Mouse (Mus musculus): ENCODE measurements around the gene Cipc.
A peak's percentile ranks its signal among the peaks of the same experiment; 100 is the strongest.

The Cipc gene

DNA sequence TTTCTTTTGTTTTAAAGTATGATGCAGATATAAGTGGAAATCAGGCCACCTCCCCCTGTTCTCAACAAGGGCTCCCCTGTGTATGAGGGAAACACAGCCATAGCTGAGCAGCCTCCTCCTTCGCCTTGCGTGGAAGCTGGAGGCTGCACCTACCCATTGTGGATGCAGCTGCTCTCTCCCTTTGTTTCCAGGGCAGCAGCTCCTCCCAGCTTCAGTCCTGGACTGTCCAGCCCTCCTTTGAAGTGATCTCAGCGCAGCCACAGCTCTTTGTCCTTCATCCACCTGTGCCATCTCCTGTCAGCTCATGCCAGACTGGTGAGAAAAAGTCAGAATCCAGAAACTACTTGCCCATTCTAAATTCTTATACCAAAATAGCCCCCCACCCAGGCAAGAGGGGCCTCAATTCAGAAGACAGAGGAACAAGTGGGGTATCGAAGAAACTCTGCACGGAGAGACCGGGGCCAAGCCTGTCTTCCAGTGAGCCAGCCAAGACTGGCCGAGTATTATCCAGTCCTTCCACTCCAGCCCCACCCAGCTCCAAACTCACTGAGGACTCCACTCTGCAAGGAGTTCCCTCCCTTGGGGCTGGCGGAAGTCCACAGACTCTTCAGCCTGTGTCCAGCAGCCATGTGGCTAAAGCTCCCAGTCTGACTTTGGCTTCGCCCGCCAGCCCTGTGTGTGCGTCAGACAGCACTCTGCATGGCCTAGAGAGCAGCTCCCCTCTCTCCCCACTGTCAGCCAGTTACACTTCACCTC, 14.9 kb downstream of the Cipc start:
- no peak for DNase-seq

DNA sequence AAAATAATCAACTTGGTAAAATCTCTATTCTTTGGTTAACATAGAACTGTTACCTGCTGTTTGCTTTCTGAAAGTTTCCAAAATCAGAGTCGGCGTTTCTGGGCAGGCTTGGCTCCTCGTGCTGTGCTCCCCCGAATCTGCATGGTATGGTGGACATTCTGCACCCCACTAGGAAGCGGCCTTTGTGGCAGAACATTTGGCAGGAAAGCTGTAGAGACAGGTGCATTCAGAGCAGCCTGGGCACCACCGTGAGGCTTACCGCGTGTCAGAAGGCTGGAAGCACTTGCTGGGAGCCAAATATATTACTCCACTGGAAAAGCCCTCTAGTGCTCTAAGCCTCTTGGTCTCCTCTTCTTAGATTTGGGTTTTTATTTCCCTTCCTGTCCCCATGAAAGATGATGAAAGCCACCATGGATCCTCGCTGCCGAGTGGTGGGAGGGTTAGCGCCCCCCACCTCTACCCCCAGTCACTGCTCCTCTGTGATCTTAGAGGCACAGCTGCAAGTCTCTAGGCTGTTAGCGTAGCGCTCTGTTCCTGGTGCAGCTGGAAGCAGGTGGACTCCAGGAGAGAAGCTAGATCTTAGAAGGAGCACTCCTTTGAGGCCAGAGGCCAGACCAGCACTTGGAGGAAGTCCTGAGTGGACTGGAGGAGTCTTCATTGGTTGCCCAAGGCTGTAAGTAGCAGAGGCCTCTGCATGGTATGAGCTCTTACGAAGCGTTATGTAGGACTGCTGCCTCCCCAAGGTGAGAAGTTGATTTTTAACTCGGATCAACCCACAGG, 17.6 kb downstream of the Cipc start:
- no peak for DNase-seq

DNA sequence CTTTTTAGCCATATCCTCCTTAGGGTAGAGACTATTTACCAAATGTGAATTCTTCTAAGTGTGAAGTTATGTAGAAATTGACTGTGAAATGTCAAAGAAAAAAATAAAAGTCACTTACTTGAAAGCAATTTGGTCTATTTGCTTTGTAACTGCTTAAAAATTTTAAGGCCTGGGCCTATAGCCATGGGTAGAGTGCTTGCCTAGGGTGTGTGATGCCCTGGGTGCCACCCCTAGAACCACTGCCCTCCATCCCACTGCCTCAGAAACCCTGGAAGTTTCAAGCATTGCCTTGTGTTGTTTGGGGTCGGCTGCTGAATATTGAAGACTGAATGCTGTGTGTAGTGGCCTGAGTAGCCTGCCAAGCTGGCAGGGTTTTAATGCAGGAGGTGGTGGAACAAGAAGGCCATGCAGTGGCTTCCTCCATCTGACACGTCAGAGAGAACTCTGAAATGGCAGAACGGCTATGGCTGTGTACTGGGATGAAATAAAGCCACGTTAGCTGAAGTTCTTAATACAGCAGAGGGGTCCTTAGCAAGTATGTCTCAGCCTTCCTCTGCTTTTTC, 18.5 kb downstream of the Cipc start:
- no peak for DNase-seq

DNA sequence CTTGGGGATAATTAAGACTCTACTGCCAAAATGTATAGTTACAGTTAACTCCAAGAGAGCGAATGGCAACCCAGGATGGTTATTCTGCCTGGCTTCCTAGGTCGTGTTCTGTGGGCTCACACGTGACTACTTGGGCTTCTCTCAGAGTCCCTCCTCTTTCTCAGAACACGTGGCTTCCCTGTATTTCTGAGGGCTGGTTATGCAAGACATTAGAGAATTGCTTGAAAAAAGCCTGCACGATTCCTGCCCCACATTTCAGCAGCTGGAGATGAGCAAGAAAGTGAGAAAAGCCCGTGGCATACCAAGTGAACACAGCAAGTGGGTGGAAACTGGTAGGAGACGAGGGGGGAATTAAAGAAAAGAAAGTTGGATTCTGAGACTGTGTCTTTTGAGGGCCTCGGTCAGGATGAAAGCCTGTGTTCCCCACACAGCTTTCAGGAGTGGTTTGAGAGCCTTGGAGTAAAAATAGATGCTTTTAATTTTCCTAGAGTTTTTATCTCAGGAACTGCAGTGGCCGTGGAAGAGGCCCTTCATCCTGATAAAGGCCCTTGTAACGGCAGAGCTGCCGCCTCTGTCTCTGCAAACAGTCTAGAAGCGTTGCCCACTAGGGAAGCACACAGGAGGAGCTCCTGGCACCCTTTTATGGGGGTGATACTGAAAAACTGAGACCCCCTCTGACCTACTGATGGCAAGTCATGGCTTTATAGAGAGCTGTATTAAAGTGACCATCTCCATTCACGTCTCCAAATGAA, 21.8 kb downstream of the Cipc start:
- no peak for DNase-seq

DNA sequence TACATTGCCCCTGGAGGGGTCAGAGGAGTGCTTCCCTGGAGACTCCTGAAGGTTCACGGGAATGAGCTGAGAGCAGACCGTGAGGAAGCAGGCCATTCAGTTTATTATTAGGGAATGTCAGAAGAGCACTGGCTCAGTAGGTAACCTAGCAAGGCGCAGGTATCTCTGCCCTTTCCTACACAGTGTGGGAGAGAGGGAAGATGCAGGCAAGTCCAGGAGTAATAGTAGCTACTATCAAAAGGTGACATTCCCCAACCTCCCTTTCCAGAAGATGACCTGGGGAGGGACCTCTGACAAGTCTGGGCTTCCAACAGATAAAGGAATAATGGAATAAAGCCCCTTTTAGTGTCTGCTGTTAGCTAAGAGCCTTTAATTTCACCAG, 22.4 kb downstream of the Cipc start:
- DNase-seq = no peak

DNA sequence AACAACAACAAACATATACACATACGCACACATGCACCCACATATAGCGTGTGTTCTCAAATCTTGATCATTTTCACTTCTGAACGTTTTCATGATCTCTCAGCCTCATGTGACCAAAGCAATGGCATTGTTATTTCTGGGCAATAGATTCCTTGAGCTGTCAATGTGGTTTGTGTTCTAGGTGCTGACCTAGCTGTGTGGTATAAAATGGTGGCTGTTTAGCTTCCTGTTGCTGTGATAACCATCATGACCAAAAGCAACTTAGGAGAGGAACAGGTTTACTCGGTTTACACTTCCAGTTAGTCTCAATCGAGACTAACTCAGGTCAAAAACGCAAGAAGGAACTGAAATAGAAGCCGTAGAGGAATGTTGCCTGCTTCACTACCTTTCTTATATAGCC, 24.2 kb downstream of the Cipc start:
- no peak for DNase-seq

DNA sequence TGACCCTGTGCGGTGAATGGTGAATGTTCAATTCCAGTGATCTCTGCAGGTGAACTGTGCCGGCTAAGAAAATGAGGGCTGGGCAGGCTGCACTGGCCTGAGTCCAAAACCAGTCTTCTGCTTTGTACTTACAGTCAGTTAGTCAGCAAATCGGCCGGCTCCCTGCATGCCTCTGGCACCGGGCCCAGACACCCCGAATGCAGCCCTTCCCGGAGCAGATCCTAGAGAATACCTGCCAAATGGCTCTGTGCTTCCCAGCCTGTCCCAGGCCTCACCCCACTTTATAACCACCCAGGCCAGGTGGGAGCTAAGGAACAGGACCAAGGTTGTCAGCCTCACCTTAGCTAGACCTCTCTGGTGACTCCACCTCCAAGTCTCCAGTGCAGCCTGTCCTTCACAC, 26.4 kb downstream of the Cipc start:
- DNase-seq = no peak

DNA sequence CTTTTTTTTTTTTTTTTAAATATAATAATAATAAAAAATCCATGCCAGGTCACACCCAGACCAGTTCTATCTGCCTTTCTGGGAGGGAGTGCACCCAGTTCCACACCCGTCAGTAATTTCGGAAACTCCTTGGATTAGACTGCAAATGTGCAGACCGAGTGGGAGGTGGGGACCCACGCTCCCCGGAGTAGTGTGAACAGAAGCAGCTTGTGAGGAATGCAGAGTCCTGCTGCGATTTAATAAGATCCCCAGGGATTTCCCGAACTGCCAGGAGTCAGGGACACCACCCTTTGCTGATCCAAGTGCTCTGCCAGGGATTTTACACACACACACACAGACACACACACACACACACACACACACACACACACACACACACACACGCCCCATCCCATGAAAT, 26.9 kb downstream of the Cipc start:
- no peak for DNase-seq

DNA sequence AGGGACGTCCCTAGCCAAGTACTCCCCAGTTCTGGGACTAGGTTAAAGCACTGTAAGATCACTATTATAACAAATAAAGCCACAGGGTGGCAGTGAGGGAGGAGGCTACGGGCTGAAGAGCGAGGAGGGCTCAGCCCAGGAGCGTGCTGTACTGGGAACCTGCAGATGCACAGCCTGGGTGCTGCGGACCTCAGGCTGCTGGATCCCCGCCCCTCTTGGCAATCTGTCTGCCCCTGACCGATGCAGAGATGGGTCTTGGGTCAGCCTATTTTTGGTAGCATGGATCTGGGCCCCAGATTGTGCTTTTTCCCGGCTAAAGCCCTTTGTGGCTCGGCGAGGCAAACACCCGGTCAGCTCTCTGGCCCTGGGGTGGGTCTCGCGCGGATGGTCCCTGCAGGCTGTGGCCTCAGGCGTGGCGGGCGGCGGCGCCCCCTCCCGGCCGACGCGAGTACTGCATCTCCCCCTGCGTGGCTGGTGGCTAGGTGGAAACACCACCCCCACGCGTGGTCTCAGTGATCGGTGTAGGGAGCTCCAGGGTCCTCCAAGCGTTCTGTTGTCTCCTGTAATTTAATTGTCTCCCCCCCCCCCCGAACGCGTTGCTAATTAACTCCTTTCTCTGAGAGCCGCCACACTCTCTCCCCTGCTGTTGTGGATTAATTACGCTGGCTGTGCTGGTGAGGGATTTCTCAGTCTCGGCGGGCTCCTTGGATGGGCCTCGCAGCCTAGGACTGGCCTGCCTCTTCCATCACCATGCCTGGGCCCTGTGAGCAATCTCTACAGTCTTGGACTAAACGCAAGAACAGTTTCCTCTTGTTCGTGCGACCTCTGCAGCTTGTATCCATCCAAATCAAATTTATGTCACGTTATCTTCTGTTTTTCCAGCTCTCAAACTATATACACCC, 27.8 kb downstream of the Cipc start:
- peak; percentile 69 for DNase-seq

DNA sequence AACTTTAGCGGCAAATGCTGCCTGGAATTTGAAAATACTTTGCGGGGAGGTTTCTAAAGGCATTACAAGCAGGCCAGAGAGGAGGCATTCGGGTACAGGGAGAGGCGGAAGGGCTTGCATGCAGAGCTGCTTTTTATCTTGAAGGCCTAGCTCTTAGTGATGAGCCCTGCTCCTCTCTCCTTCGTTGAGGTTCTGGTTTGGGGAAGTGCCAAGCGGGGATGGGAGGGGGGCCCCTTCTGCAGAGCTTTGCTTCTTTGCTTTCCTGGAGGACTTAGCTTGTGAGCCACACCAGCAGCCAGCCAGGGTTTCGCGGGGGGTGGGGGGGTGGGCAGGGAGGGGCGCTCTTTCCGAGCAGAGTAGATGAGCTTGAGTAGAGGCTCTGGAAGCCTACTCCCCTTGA, 28.9 kb downstream of the Cipc start:
- no peak for DNase-seq

DNA sequence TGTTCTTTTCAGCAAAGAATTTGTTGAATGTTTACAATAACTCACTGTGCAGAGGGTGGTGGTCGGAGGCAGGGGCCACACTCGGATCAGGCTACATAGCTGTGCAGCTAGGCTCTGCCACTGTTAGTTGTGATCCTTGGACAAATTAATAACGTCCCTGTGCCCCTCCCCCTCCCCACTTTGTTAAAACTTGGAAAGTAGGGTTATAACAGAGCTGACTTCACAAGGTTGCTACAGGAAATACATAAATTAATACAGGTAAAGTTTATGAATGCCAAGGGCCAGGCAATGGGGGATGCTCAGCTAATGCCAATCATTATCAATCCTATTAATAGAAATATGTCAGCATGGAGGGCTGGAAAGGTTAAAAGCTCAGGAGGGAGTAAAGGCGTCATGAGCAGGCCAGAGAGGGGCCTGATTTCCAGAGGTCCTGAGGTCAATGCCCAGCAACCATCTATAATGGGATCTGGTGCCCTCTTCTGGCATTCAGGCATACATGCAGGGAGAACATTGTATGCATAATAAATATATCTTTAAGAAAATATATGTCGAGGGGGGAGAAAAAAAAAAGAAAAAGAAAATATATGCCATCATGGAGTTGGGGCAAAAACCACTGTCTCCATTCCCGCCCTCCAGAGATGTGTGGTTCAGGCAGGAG, 29.8 kb downstream of the Cipc start:
- no peak for DNase-seq

DNA sequence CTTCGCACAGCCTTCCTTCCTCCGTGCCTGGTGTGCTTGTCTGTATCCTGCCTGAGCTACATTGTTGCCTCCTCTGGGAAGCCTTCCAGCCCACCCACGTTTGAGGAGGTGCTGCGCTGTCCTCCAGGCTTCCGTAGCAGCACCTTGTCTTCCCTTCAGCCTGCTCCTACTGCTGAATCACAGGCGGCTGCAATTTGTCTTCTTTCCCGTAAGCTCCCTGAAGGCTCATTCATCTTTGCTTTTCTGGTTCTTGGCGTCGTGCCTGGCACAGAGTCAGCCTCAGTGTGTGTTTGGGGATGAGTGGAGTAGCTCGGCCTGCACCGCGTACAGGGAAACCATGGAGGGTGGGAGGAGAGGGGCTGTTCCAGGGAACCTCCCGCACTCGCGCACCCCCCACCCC, 31.0 kb downstream of the Cipc start:
- DNase-seq = no peak

DNA sequence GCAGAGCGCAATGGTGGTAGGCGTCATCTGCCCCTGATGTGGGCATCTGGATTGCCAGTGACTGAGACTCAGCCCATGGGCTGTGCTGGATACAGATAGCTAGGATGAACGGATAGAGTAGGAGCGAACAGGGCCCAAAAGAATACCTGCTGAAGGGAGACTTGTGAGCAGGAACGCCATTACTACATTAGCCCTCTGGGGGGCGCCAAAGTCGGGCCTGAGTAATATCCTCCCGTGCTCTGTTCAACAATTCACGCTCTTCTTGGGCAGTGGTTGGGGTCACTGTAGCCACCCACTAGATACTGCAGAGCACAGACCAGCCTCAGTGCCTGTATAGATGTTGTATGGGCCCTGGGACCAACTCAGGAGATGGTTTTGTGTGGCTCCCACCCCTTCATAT, 34.3 kb downstream of the Cipc start:
- no peak for DNase-seq

DNA sequence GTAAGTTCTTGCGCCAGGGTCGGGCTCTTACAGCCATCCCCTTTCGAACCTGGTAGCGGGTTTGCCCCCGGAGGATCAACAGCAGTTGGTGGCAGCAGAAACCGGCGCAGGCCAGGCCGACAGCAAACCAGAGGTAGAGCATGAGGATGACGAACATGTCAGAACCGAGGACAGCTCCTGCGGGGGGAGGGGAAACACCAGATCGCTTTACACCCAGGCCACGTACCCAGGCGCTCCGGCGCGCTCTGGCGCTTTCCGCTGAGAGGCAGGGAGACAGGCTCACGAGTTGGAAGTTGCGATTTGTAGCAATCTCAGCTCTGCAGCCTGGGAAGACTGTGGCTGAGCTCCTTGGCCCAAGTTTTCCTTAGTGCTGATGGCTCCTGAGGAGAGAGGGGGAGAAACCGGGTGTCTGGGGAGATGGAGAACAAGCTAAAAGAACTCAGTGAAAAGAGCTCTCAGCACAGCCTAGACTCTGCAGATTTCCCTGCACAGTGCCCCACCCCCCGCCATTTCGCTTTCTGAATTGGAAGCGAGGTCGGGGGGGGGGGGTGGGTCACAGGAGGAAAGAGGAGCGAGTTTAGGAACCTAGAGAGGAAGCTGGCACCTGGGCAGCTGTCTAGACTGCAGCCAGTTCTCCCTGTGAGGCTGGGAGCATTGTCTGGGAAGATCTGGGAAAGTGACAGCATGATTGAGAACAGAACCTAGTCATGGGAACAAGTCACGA, 36.8 kb downstream of the Cipc start:
- peak; percentile 42 for DNase-seq

DNA sequence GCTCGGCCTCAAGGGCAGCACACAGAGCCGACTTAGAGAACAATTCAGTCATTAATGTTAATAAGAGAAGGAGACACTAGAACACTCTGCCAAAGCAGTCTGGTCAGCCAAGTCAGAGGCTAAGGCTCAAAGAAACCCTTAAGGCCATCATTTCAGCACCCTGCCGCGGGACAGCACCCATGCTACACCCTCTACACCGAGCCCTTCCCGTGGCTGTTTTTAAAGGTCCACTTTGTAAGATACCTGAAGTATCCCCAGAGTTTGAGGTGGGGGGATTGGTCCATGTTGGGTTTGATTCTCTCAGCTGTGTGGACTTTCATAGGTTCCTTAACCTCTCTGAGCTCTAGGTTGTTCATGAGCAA, 37.3 kb downstream of the Cipc start:
- no peak for DNase-seq

DNA sequence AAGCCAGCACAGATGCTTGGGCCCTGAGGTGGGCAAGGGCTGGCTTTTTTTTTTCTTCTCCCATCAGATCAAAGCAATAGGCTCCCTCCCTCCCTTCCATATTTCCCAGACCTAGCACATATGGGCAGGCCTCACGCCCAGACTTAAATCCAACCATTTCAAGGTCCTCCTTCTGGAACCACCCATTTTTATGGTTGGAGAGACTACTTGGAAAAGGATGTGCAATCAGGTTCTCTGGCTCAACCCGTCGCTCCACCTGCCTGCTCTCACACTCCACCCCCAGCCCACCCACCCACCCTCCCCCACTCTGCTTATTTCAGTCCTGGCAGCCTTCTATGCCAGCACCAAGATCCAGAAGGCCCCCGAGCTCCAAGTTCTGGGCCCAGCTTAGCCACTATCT, 39.7 kb downstream of the Cipc start:
- DNase-seq = no peak

DNA sequence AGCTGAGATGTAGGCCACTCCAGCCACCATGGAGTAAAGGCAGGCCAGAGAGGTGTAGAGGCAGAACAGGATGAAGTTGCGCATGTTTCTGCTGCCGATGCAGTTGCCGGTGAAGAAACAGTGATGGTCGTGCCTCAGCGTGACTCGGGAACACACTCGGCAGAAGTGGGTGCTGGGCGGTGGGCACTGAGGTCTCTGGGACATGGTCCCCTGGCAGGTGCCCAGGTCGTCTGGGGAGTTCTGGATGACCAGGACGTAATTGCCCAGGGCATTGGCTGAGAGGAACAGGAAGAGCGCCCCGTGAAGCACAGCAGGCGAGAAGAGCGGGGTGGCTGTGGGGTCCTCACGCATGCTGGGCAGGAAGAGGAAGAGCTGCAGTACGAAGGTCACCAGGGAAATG, 41.4 kb downstream of the Cipc start:
- DNase-seq = no peak

DNA sequence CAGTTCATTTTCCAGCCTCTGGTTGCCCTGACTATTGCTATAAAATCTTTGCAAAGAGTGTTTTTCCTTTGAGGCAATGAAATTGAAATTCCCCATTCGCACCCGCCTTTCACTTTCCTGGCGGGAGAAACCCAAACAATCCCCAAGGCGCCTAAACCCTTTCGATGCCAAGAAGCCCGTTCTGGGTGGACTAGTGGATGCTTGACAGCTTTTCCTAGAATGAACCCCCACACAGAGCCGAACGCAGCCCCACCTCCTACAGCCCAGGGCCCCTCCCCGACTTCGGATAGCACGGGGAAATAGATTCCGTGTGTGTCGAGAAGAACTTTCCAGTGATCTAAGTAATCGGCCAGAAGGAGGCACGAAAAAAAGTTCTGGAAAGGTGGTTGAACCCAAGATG, 42.5 kb downstream of the Cipc start:
- DNase-seq = no peak

DNA sequence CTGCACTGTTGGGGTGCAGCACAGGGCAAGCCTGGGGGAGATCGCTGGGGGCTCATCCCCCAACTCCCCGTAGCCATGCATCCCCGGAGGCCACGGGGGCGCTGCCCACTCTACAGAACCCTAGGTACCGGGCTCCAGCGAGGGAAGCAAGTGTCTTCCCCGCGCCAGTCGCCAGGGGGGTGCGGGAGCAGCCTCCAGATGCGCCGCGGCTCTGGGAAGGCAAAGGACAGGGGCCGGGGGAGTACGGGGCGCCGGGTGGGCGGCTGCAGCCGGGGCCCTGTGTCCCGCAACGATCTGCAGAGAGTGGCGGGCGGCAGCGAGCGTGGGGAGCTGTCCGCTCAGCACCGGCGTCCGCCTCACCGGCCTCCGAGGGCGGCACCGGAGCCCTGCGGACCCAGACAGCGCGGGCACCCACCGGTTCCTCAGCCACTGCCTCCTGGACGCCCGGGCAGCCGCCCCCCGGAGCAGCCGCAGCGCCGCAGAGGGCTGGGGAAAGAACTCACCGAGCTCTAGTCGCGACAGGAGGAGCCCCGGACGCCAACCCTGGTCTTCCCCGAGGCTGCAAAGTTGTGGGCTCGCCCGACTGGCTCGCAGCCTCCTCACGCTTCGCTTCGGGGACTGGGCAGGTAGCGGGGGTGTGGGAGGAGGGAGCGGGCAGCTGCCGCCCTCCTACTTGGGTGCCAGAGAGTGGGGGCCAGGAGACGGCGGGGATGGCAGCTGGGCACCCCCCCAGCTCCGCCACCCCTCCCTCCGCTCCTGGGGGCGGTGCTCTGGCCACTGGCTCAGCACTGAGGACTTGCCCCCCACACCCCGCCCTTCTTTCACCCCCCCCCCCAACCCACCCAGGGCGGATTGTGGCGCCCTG, 43.3 kb downstream of the Cipc start, which contains the start of gene Zdhhc22:
Gene Zdhhc22, minus strand, starts transcription at position 541 of the 865 bp plus-strand sequence.
- no peak for DNase-seq

DNA sequence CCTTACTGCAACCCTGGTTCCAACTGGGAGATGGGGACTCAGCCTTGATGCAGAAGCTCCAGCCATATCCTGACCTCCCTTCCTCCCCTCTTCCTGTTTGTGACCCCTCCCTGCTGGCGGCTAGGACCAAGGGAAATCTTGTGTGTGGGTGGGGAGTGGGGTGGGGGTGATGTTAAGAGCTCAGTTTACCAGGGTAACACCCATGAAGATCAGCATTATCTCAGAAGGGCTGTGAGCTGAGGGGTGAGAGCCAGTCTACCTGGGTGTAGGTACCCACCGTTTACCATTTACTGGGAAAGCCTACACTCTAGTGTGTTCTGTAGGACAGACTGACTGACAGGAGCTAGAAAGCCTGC, 43.9 kb downstream of the Cipc start:
- no peak for DNase-seq

Measured in thymus, postnatal 25 days (tissue).